Mouse (Mus musculus): Measurements from ENCODE around the gene Trnau1ap. TPM values are rescaled to one million over a fixed set of nuclear protein-coding genes. Genes with fewer than 3 reads are reported as not detected.

The Trnau1ap gene
- polyA plus RNA-seq, 2 experiments = 36.6 to 74.4 TPM

- H3K9ac ChIP-seq (ENCODE audit: low read depth, low read length, severe bottlenecking) = no peak overlapping the region
- TF ChIP-seq POLR2A (IDR thresholded peaks at IDR 0.05; ENCODE audit: borderline replicate concordance, extremely low read depth, insufficient read depth, insufficient read length) = no peak
- no peak for ATAC-seq (ENCODE audit: low FRiP score, low read depth)
- H3K27me3 ChIP-seq (ENCODE audit: control insufficient read depth, insufficient read depth, low read length) = no peaks in the 10 kb centered on the region
- peaks cover 52% of the 10 kb centered on the region for H3K36me3 ChIP-seq (ENCODE audit: control insufficient read depth, insufficient read depth, low read length)
- no peak overlapping the region for H3K4me3 ChIP-seq (replicated peaks; ENCODE audit: low read length)
- no peak for DNase-seq (ENCODE audit: low spot score)
- H3K4me1 ChIP-seq (ENCODE audit: control insufficient read depth, insufficient read depth, low read length) = peaks cover 10% of the 10 kb centered on the region
- no peak overlapping the region for H3K27ac ChIP-seq (replicated peaks; ENCODE audit: low read depth, low read length)
- H3K9me3 ChIP-seq (ENCODE audit: control insufficient read depth, low read length) = no peaks in the 10 kb centered on the region
- WGBS = 77% methylated on average over 3 of the region's 3 CpGs
- no peak overlapping the region for H3K4me2 ChIP-seq (replicated peaks; ENCODE audit: low read depth, low read length, severe bottlenecking)
Measured at GRCm38 (mm10) chr4:132331960-132332359, 2.6 kb upstream of the Trnau1ap start.

- 5% methylated on average over 10 of the region's 10 CpGs for WGBS
- ATAC-seq (ENCODE audit: low FRiP score, low read depth) = 0 out of 2 replicates have a peak, but pooled peaks have one; percentile 1
- no peak for DNase-seq (ENCODE audit: low spot score)
- Histone ChIP-seq H3K9me3 (ENCODE audit: control insufficient read depth, low read length) (no peaks in the 10 kb centered on the region), H3K36me3 (ENCODE audit: control insufficient read depth, insufficient read depth, low read length) (peaks cover 53% of the 10 kb centered on the region), H3K4me3 (replicated peaks; ENCODE audit: low read length) (peak overlapping the region; percentile 69), H3K4me1 (ENCODE audit: control insufficient read depth, insufficient read depth, low read length) (peaks cover 10% of the 10 kb centered on the region), H3K27ac (replicated peaks; ENCODE audit: low read depth, low read length) (peak overlapping the region; percentile 61), H3K27me3 (ENCODE audit: control insufficient read depth, insufficient read depth, low read length) (no peaks in the 10 kb centered on the region), H3K9ac (ENCODE audit: low read depth, low read length, severe bottlenecking) (peak overlapping the region; percentile 83), H3K4me2 (replicated peaks; ENCODE audit: low read depth, low read length, severe bottlenecking) (peak overlapping the region; percentile 65)
- no peak for TF ChIP-seq POLR2A (IDR thresholded peaks at IDR 0.05; ENCODE audit: borderline replicate concordance, extremely low read depth, insufficient read depth, insufficient read length)
Measured at GRCm38 (mm10) chr4:132329835-132330354, 557 bp upstream of the Trnau1ap start.

- H3K27me3 ChIP-seq (ENCODE audit: control insufficient read depth, insufficient read depth, low read length) = no peaks in the 10 kb centered on the region
- no peak for ATAC-seq (ENCODE audit: low FRiP score, low read depth)
- H3K27ac ChIP-seq (replicated peaks; ENCODE audit: low read depth, low read length) = peak overlapping the region; percentile 61; the same call in 1 of the 2 replicates
- no peak for DNase-seq (ENCODE audit: low spot score)
- TF ChIP-seq POLR2A (IDR thresholded peaks at IDR 0.05; ENCODE audit: borderline replicate concordance, extremely low read depth, insufficient read depth, insufficient read length) = no peak
- peak overlapping the region; percentile 69 for H3K4me3 ChIP-seq (replicated peaks; ENCODE audit: low read length)
- H3K4me2 ChIP-seq (replicated peaks; ENCODE audit: low read depth, low read length, severe bottlenecking) = peak overlapping the region; percentile 65
- WGBS = 45% methylated on average over 14 of the region's 14 CpGs
- peaks cover 52% of the 10 kb centered on the region for H3K36me3 ChIP-seq (ENCODE audit: control insufficient read depth, insufficient read depth, low read length)
- H3K4me1 ChIP-seq (ENCODE audit: control insufficient read depth, insufficient read depth, low read length) = peaks cover 10% of the 10 kb centered on the region
- peak overlapping the region; percentile 83 for H3K9ac ChIP-seq (ENCODE audit: low read depth, low read length, severe bottlenecking)
- no peaks in the 10 kb centered on the region for H3K9me3 ChIP-seq (ENCODE audit: control insufficient read depth, low read length)
Measured at GRCm38 (mm10) chr4:132328391-132328982, 851 bp downstream of the Trnau1ap start.

GRCm38 (mm10) chr4:132326481-132326880 is 2.9 kb downstream of the Trnau1ap start:
- H3K27me3 ChIP-seq (ENCODE audit: control insufficient read depth, insufficient read depth, low read length) = no peaks in the 10 kb centered on the region
- WGBS = 69% methylated on average over 5 of the region's 5 CpGs
- ATAC-seq (ENCODE audit: low FRiP score, low read depth) (no peak), DNase-seq (ENCODE audit: low spot score) (no peak)
- H3K9me3 ChIP-seq (ENCODE audit: control insufficient read depth, low read length) = no peaks in the 10 kb centered on the region
- H3K4me3 ChIP-seq (replicated peaks; ENCODE audit: low read length) = no peak overlapping the region
- peaks cover 10% of the 10 kb centered on the region for H3K4me1 ChIP-seq (ENCODE audit: control insufficient read depth, insufficient read depth, low read length)
- H3K9ac ChIP-seq (ENCODE audit: low read depth, low read length, severe bottlenecking) = no peak overlapping the region
- no peak overlapping the region for H3K4me2 ChIP-seq (replicated peaks; ENCODE audit: low read depth, low read length, severe bottlenecking)
- no peak overlapping the region for H3K27ac ChIP-seq (replicated peaks; ENCODE audit: low read depth, low read length)
- no peak for TF ChIP-seq POLR2A (IDR thresholded peaks at IDR 0.05; ENCODE audit: borderline replicate concordance, extremely low read depth, insufficient read depth, insufficient read length)
- peaks cover 53% of the 10 kb centered on the region for H3K36me3 ChIP-seq (ENCODE audit: control insufficient read depth, insufficient read depth, low read length)

GRCm38 (mm10) chr4:132315711-132316110 is 13.6 kb downstream of the Trnau1ap start:
- Histone ChIP-seq H3K9ac (ENCODE audit: low read depth, low read length, severe bottlenecking) (no peak overlapping the region), H3K9me3 (ENCODE audit: control insufficient read depth, low read length) (no peaks in the 10 kb centered on the region), H3K4me2 (replicated peaks; ENCODE audit: low read depth, low read length, severe bottlenecking) (no peak overlapping the region), H3K4me1 (ENCODE audit: control insufficient read depth, insufficient read depth, low read length) (no peaks in the 10 kb centered on the region), H3K4me3 (replicated peaks; ENCODE audit: low read length) (no peak overlapping the region), H3K36me3 (ENCODE audit: control insufficient read depth, insufficient read depth, low read length) (peaks cover 83% of the 10 kb centered on the region), H3K27me3 (ENCODE audit: control insufficient read depth, insufficient read depth, low read length) (no peaks in the 10 kb centered on the region), H3K27ac (replicated peaks; ENCODE audit: low read depth, low read length) (no peak overlapping the region)
- no peak for DNase-seq (ENCODE audit: low spot score)
- no peak for ATAC-seq (ENCODE audit: low FRiP score, low read depth)
- no peak for TF ChIP-seq POLR2A (IDR thresholded peaks at IDR 0.05; ENCODE audit: borderline replicate concordance, extremely low read depth, insufficient read depth, insufficient read length)
- 87% methylated on average over 8 of the region's 8 CpGs for WGBS

Measured in limb, embryonic 14.5 days (tissue).